Mouse (Mus musculus): ENCODE results near the gene Cntrl.

Gene Cntrl

DNA sequence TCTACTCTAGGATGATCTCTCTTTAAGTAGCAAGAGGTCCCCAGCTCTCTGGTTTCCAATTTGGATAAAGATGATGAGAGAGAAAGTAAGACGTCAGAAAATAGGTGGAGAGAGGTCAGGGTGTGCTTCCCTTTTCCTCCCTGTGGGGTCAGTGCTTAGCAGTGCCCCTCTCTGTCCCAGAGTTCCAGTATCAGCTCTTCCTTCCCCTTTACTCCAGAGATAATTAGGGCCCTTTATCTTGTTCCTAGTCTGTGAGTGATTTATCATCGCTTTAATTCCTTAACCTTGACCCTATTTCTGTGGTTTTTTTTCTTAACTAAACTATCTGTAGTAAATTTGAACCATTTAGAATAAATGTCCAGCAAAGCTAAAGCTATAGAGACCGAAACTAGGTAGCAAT lies 4.4 kb upstream of the Cntrl start:
- no peaks in the 10 kb centered on the region for H3K36me3 ChIP-seq (ENCODE audit: insufficient read depth, low read length)
- no peak overlapping the region for H3K4me3 ChIP-seq (replicated peaks; ENCODE audit: low read length)
- no peaks in the 10 kb centered on the region for H3K27me3 ChIP-seq (ENCODE audit: insufficient read depth, low read length)
- TF ChIP-seq NANOG (IDR thresholded peaks at IDR 0.05; ENCODE audit: borderline replicate concordance, low read length) (no peak), POU5F1 (IDR thresholded peaks at IDR 0.05; ENCODE audit: borderline replicate concordance, low read length) (no peak), CTCF (conservative IDR thresholded peaks at IDR 0.05; ENCODE audit: low read length) (no peak)
- H3K9me3 ChIP-seq (ENCODE audit: low read length) = no peaks in the 10 kb centered on the region
- H3K4me1 ChIP-seq (replicated peaks; ENCODE audit: low read depth, low read length) = peaks cover 7% of the 10 kb centered on the region

- Histone ChIP-seq H3K4me1 (replicated peaks; ENCODE audit: low read depth, low read length) (peaks cover 14% of the 10 kb centered on the region), H3K9me3 (ENCODE audit: low read length) (no peaks in the 10 kb centered on the region), H3K4me3 (replicated peaks; ENCODE audit: low read length) (no peak overlapping the region), H3K36me3 (ENCODE audit: insufficient read depth, low read length) (no peaks in the 10 kb centered on the region), H3K27me3 (ENCODE audit: insufficient read depth, low read length) (0 out of 2 replicates have a peak, but pooled peaks cover 3% of the 10 kb centered on the region)
- TF ChIP-seq CTCF (conservative IDR thresholded peaks at IDR 0.05; ENCODE audit: low read length) = peak; percentile 78
- TF ChIP-seq POU5F1 (IDR thresholded peaks at IDR 0.05; ENCODE audit: borderline replicate concordance, low read length) = no peak
Observed at GRCm38 (mm10) chr2:35107984-35108635, 1.2 kb upstream of the Cntrl start.

- Histone ChIP-seq H3K36me3 (ENCODE audit: insufficient read depth, low read length) (no peaks in the 10 kb centered on the region), H3K27me3 (ENCODE audit: insufficient read depth, low read length) (0 out of 2 replicates have a peak, but pooled peaks cover 3% of the 10 kb centered on the region)
- TF ChIP-seq NANOG (IDR thresholded peaks at IDR 0.05; ENCODE audit: borderline replicate concordance, low read length) = no peak
- 0 out of 2 replicates have a peak, but pooled peaks have one; percentile 6 for TF ChIP-seq CTCF (conservative IDR thresholded peaks at IDR 0.05; ENCODE audit: low read length)
Observed at GRCm38 (mm10) chr2:35108712-35109111, 580 bp upstream of the Cntrl start.

DNA sequence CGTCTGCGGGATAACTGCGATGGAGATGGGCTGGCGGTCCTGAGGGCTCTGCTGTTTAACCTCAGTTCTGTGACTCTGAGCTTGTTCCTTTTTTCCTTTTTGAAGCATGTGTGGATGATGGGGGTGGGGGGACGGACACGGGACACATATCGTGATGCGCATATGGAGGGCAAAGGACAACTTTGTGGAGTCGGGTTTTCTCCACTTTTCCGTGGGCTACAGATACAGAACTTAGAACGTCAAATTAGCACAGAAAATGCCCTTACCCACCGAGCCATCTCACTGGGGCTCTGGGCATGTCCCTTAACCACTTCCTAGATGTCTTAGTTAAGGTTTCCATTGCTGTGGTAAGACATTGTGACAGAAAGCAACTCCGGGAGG lies 622 bp downstream of the Cntrl start:
- H3K9me3 ChIP-seq (ENCODE audit: low read length) = no peaks in the 10 kb centered on the region
- H3K4me1 ChIP-seq (replicated peaks; ENCODE audit: low read depth, low read length) = peaks cover 14% of the 10 kb centered on the region
- 0 out of 2 replicates have a peak, but pooled peaks cover 3% of the 10 kb centered on the region for H3K27me3 ChIP-seq (ENCODE audit: insufficient read depth, low read length)
- peak overlapping the region; percentile 92 for H3K4me3 ChIP-seq (replicated peaks; ENCODE audit: low read length)
- H3K36me3 ChIP-seq (ENCODE audit: insufficient read depth, low read length) = no peaks in the 10 kb centered on the region
- TF ChIP-seq CTCF (conservative IDR thresholded peaks at IDR 0.05; ENCODE audit: low read length) (no peak), POU5F1 (IDR thresholded peaks at IDR 0.05; ENCODE audit: borderline replicate concordance, low read length) (no peak), NANOG (IDR thresholded peaks at IDR 0.05; ENCODE audit: borderline replicate concordance, low read length) (no peak)

More at GRCm38 (mm10) chr2:35108712-35109111, 580 bp upstream of the Cntrl start:
- Histone ChIP-seq H3K9me3 (ENCODE audit: low read length) (no peaks in the 10 kb centered on the region), H3K4me1 (replicated peaks; ENCODE audit: low read depth, low read length) (peaks cover 14% of the 10 kb centered on the region), H3K4me3 (replicated peaks; ENCODE audit: low read length) (peak overlapping the region; percentile 92)

GRCm38 (mm10) chr2:35110521-35110920 lies 1.2 kb downstream of the Cntrl start:
- Histone ChIP-seq H3K27me3 (ENCODE audit: insufficient read depth, low read length) (0 out of 2 replicates have a peak, but pooled peaks cover 3% of the 10 kb centered on the region), H3K4me3 (replicated peaks; ENCODE audit: low read length) (no peak overlapping the region), H3K9me3 (ENCODE audit: low read length) (no peaks in the 10 kb centered on the region), H3K36me3 (ENCODE audit: insufficient read depth, low read length) (peaks cover 5% of the 10 kb centered on the region; the same call in 1 of the 2 replicates), H3K4me1 (replicated peaks; ENCODE audit: low read depth, low read length) (peaks cover 14% of the 10 kb centered on the region)
- TF ChIP-seq NANOG (IDR thresholded peaks at IDR 0.05; ENCODE audit: borderline replicate concordance, low read length) (no peak), POU5F1 (IDR thresholded peaks at IDR 0.05; ENCODE audit: borderline replicate concordance, low read length) (no peak), CTCF (conservative IDR thresholded peaks at IDR 0.05; ENCODE audit: low read length) (no peak)

- H3K4me1 ChIP-seq (replicated peaks; ENCODE audit: low read depth, low read length) = no peaks in the 10 kb centered on the region
- H3K36me3 ChIP-seq (ENCODE audit: insufficient read depth, low read length) = peaks cover 23% of the 10 kb centered on the region
- no peaks in the 10 kb centered on the region for H3K9me3 ChIP-seq (ENCODE audit: low read length)
- no peak overlapping the region for H3K4me3 ChIP-seq (replicated peaks; ENCODE audit: low read length)
- TF ChIP-seq CTCF (conservative IDR thresholded peaks at IDR 0.05; ENCODE audit: low read length) (no peak; the same call in 1 of the 2 replicates), NANOG (IDR thresholded peaks at IDR 0.05; ENCODE audit: borderline replicate concordance, low read length) (no peak), POU5F1 (IDR thresholded peaks at IDR 0.05; ENCODE audit: borderline replicate concordance, low read length) (no peak)
- no peaks in the 10 kb centered on the region for H3K27me3 ChIP-seq (ENCODE audit: insufficient read depth, low read length)
Observed at GRCm38 (mm10) chr2:35124716-35125115, 15.4 kb downstream of the Cntrl start.

DNA sequence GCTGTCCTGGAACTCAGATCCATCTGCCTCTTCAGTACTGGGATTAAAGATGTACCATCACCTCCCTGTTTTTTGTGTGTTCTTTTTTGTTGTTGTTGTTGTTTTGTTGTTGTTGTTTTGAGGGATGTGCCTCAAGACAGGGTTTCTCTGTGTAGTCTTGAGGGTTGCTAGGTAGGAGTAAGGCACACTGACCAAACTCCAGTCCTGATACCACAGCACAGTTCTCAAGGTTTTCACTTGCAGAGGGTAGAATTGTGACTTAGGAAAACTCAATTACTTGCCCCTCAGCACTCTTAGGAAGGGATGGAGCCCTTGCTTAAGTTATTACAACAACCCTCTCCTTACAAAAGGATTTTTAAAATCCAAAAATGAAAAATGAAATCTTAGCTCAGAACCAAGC lies 22.2 kb downstream of the Cntrl start:
- Histone ChIP-seq H3K4me1 (replicated peaks; ENCODE audit: low read depth, low read length) (peaks cover 13% of the 10 kb centered on the region), H3K27me3 (ENCODE audit: insufficient read depth, low read length) (no peaks in the 10 kb centered on the region), H3K4me3 (replicated peaks; ENCODE audit: low read length) (peak overlapping the region; percentile 75), H3K9me3 (ENCODE audit: low read length) (no peaks in the 10 kb centered on the region), H3K36me3 (ENCODE audit: insufficient read depth, low read length) (peaks cover 33% of the 10 kb centered on the region)
- no peak for TF ChIP-seq NANOG (IDR thresholded peaks at IDR 0.05; ENCODE audit: borderline replicate concordance, low read length)
- TF ChIP-seq POU5F1 (IDR thresholded peaks at IDR 0.05; ENCODE audit: borderline replicate concordance, low read length) = no peak

DNA sequence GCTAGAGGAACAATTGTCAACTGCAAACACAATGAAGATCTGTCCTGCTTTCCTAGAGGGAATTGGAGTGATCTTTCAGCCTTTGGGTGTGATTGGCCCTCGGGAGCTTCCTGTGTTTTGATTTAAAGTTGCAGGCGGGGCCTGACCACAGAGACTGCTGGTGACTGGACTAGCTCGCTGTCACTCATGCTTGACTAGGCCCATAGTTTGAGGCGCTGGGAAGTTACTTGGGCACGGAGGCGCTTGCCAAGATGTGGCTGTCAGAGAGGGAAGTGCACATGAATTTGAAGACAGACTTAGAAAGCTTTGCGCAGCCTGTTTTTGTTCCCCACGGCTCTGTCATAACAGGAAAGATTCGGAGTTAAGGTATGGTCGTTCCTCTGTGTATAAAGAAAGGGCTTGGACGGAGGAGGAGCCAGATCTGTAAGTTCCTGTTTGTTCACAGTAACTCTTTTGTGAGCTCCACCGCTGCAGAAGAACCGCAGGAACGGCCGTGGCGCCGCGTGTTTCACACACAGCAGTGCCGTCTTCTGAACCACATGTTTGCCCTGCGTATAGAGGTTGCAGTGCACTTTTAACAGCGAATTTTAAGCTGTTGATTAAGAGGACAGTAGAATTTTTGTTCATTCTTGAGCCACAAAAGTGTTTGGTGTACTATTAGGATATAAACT lies 22.8 kb downstream of the Cntrl start:
- Histone ChIP-seq H3K9me3 (ENCODE audit: low read length) (no peaks in the 10 kb centered on the region), H3K4me1 (replicated peaks; ENCODE audit: low read depth, low read length) (peaks cover 13% of the 10 kb centered on the region), H3K27me3 (ENCODE audit: insufficient read depth, low read length) (no peaks in the 10 kb centered on the region), H3K36me3 (ENCODE audit: insufficient read depth, low read length) (peaks cover 38% of the 10 kb centered on the region), H3K4me3 (replicated peaks; ENCODE audit: low read length) (peak overlapping the region; percentile 75)
- TF ChIP-seq POU5F1 (IDR thresholded peaks at IDR 0.05; ENCODE audit: borderline replicate concordance, low read length) = no peak
- no peak for TF ChIP-seq CTCF (conservative IDR thresholded peaks at IDR 0.05; ENCODE audit: low read length)
- no peak for TF ChIP-seq NANOG (IDR thresholded peaks at IDR 0.05; ENCODE audit: borderline replicate concordance, low read length)

All from E14TG2a.4 (cell line).